Mouse (Mus musculus): ENCODE data around the gene Trpc4ap.

DNA sequence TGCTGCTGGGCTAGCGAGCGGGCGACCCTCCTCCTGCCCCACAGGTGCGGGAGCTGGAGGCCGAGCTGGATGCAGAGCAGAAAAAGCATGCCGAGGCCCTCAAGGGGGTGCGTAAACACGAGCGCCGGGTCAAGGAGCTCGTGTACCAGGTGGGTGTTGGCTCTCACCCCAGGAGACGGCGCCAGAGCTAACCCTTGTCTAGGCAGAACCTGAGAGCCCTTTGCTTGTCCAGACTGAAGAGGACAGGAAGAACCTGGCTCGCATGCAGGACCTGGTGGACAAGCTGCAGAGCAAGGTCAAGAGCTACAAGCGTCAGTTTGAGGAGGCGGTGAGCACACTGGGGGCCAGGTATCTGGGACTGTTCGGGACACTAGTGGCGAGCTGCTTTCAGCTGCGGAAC lies 59.1 kb downstream of the Trpc4ap start:
- TF ChIP-seq CTCF (IDR thresholded peaks at IDR 0.05; ENCODE audit: control insufficient read depth, insufficient read depth, insufficient read length), result no peak
- no peak for TF ChIP-seq MAX (IDR thresholded peaks at IDR 0.05)
- TF ChIP-seq USF1 (IDR thresholded peaks at IDR 0.05; ENCODE audit: low read depth), result no peak
- TF ChIP-seq CEBPB (IDR thresholded peaks at IDR 0.05; ENCODE audit: low read depth), result no peak
